Mouse (Mus musculus): ENCODE data around the gene Nemp1. TPM values are rescaled to one million over a fixed set of nuclear protein-coding genes. Genes with fewer than 3 reads are reported as not detected.

Nemp1 gene
- polyA plus RNA-seq, 1 experiment from 2014 or later: 5.6 TPM

DNA sequence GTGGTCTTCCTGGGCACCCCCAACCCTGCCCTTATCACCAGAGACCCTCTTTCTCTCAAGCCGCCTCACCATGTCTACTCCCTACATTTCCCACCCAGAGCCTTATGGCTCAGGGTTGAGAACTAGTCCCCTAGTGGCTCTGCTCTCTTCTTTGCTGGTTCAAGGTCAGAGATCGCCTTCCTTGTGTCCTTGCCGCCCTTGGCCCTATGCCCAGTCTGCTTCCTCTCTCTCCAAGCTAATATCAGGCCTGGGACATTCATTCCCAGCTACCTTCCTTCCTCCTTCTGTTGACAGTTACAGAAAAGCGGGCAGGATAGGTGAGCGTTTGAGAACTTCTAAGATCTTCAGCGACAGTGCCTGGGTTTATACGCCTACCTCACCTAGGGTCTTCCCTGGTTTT is 41.0 kb downstream of the Nemp1 start:
- Histone ChIP-seq H3K9me3 (ENCODE audit: low read length) (no peaks in the 10 kb centered on the region), H3K27me3 (ENCODE audit: insufficient read depth, low read length) (no peaks in the 10 kb centered on the region), H3K27ac (ENCODE audit: low read depth) (no peak overlapping the region), H3K36me3 (replicated peaks; ENCODE audit: insufficient read depth, low read length) (no peaks in the 10 kb centered on the region), H3K9ac (replicated peaks) (no peak overlapping the region), H3K4me3 (ENCODE audit: low read depth, low read length) (no peak overlapping the region), H3K4me2 (ENCODE audit: low read depth, low read length) (no peak overlapping the region), H3K4me1 (ENCODE audit: insufficient read depth) (no peaks in the 10 kb centered on the region)
- 61% methylated on average over 7 of the region's 7 CpGs for WGBS (ENCODE audit: insufficient replicate concordance)
- TF ChIP-seq CTCF (IDR thresholded peaks at IDR 0.05; ENCODE audit: low read depth) (0 out of 2 replicates have a peak, but pooled peaks have one; percentile 2), EP300 (IDR thresholded peaks at IDR 0.05; ENCODE audit: low read depth) (no peak)
- no peak for DNase-seq
- ATAC-seq: no peak

DNA sequence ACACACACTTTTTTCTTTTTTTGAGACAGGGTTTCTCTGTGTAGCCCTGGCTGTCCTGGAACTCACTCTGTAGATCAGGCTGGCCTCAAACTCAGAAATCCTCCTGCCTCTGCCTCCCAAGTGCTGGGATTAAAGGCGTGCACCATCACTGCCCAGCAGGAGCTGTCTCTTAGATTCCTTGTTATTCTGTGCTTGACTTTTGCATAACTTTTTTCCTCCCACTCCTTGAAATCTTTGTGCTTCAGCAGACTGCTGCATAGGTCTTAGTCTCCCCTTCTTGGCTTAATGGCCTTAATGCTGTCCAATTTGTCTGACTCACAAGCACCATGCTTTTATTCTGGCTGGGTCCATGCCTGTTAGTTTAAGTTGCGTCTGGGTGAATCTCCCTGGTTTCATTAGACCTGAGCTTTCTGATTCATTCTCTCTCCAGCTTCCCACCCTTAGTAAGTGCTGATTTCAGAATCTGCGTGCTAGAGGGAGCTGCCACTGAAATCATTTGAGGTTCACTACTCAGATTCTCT is 42.2 kb downstream of the Nemp1 start:
- Histone ChIP-seq H3K4me1 (ENCODE audit: insufficient read depth) (no peaks in the 10 kb centered on the region), H3K4me2 (ENCODE audit: low read depth, low read length) (no peak overlapping the region), H3K27ac (ENCODE audit: low read depth) (no peak overlapping the region), H3K9me3 (ENCODE audit: low read length) (no peaks in the 10 kb centered on the region), H3K9ac (replicated peaks) (no peak overlapping the region), H3K27me3 (ENCODE audit: insufficient read depth, low read length) (no peaks in the 10 kb centered on the region), H3K36me3 (replicated peaks; ENCODE audit: insufficient read depth, low read length) (no peaks in the 10 kb centered on the region), H3K4me3 (ENCODE audit: low read depth, low read length) (no peak overlapping the region)
- TF ChIP-seq EP300 (IDR thresholded peaks at IDR 0.05; ENCODE audit: low read depth): no peak
- TF ChIP-seq CTCF (IDR thresholded peaks at IDR 0.05; ENCODE audit: low read depth): no peak
- WGBS (ENCODE audit: insufficient replicate concordance): 74% methylated on average over 3 of the region's 3 CpGs
- DNase-seq: no peak
- ATAC-seq: no peak

DNA sequence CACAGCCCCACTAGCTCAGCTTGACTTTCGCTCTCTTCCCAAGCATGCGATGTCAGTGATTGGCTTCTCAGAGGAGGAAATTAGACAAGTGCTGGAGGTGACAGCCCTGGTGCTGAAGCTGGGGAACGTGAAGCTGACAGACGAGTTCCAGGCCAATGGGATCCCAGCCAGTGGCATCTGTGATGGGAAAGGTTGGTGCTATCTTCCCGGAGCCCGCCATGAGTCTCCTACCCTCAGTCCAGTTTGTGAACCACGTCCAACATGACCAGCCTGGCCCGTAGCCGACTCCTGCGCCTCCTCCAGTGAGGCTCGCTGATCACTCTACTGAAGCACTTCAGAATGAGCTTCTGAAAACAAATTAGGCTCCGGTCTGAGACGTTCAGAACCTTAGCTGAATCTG is 43.6 kb downstream of the Nemp1 start:
- no peak overlapping the region for H3K4me3 ChIP-seq (ENCODE audit: low read depth, low read length)
- H3K27ac ChIP-seq (ENCODE audit: low read depth): no peak overlapping the region
- WGBS (ENCODE audit: insufficient replicate concordance): 77% methylated on average over 13 of the region's 13 CpGs
- no peak for TF ChIP-seq EP300 (IDR thresholded peaks at IDR 0.05; ENCODE audit: low read depth)
- no peak for TF ChIP-seq CTCF (IDR thresholded peaks at IDR 0.05; ENCODE audit: low read depth)
- ATAC-seq (no peak), DNase-seq (no peak)
- H3K9me3 ChIP-seq (ENCODE audit: low read length): no peaks in the 10 kb centered on the region
- no peaks in the 10 kb centered on the region for H3K36me3 ChIP-seq (replicated peaks; ENCODE audit: insufficient read depth, low read length)
- no peaks in the 10 kb centered on the region for H3K4me1 ChIP-seq (ENCODE audit: insufficient read depth)
- H3K9ac ChIP-seq (replicated peaks): no peak overlapping the region
- no peak overlapping the region for H3K4me2 ChIP-seq (ENCODE audit: low read depth, low read length)
- H3K27me3 ChIP-seq (ENCODE audit: insufficient read depth, low read length): no peaks in the 10 kb centered on the region

DNA sequence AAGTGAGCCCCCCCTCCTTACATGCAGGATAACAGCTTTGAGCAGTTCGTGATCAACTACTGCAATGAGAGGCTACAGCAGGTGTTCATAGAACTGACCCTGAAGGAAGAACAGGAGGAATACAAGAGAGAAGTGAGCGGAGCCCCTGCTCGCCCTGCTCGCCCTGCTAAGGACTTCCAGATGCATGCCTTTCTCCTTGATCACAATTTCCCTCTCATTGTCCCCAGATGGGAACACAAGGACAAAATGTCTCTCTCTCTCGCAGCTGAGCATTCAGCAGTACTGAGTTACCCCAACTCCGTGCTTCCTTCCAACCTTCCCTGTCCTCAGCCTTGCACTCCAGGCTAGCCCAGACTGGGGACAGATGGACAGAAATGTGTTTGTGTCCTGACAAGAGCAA is 46.0 kb downstream of the Nemp1 start:
- DNase-seq: no peak
- WGBS (ENCODE audit: insufficient replicate concordance): 83% methylated on average over 6 of the region's 6 CpGs
- TF ChIP-seq EP300 (IDR thresholded peaks at IDR 0.05; ENCODE audit: low read depth) (no peak), CTCF (IDR thresholded peaks at IDR 0.05; ENCODE audit: low read depth) (no peak)
- no peaks in the 10 kb centered on the region for H3K9me3 ChIP-seq (ENCODE audit: low read length)
- H3K4me2 ChIP-seq (ENCODE audit: low read depth, low read length): no peak overlapping the region
- no peak overlapping the region for H3K4me3 ChIP-seq (ENCODE audit: low read depth, low read length)
- H3K27me3 ChIP-seq (ENCODE audit: insufficient read depth, low read length): no peaks in the 10 kb centered on the region
- no peak overlapping the region for H3K27ac ChIP-seq (ENCODE audit: low read depth)
- no peaks in the 10 kb centered on the region for H3K36me3 ChIP-seq (replicated peaks; ENCODE audit: insufficient read depth, low read length)
- no peak overlapping the region for H3K9ac ChIP-seq (replicated peaks)
- no peaks in the 10 kb centered on the region for H3K4me1 ChIP-seq (ENCODE audit: insufficient read depth)
- no peak for ATAC-seq

DNA sequence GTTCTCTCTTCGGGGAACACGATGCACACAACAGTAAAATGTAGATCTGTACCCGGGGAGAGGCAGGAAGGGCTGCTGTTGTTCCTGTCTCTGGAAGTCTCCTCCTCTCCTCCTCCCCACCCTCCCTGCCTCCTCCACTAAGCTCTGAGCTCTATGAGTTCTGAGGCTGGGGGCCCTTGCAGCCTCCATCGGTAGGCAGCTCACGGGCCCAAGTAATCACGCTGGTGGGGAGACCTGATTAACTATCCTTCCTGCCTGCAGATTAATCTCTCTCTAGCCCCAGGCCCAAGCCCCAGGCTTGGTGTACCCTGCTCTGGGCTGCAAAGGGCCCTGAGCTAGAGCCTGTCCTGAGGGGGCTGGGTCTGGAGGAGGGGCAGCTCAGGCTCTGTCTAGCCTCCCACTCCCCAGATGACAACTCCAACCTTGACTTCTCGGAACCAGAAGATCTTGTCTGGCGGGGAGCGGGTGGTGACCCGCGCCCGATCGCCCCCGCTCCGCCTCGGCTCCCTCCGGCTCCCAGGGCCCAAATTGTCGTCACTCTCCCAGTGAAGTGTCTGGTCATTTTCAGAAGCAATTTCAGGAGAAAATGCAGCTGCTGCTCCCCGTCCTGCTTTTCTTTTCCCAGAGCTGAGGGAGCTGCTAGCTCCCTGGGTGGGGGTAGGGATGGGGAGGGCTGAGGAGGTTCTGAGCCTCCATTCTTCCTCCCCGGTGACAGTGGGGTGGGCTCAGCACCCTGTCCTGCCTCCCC is 55.1 kb downstream of the Nemp1 start:
- H3K4me3 ChIP-seq (ENCODE audit: low read depth, low read length): no peak overlapping the region
- no peaks in the 10 kb centered on the region for H3K9me3 ChIP-seq (ENCODE audit: low read length)
- H3K9ac ChIP-seq (replicated peaks): no peak overlapping the region
- ATAC-seq (no peak), DNase-seq (no peak)
- no peak overlapping the region for H3K27ac ChIP-seq (ENCODE audit: low read depth)
- 31% methylated on average over 20 of the region's 20 CpGs for WGBS (ENCODE audit: insufficient replicate concordance)
- TF ChIP-seq CTCF (IDR thresholded peaks at IDR 0.05; ENCODE audit: low read depth) (no peak), EP300 (IDR thresholded peaks at IDR 0.05; ENCODE audit: low read depth) (no peak)
- no peak overlapping the region for H3K4me2 ChIP-seq (ENCODE audit: low read depth, low read length)
- peaks cover 28% of the 10 kb centered on the region for H3K27me3 ChIP-seq (ENCODE audit: insufficient read depth, low read length)
- H3K36me3 ChIP-seq (replicated peaks; ENCODE audit: insufficient read depth, low read length): no peaks in the 10 kb centered on the region
- H3K4me1 ChIP-seq (ENCODE audit: insufficient read depth): 0 out of 2 replicates have a peak, but pooled peaks cover 4% of the 10 kb centered on the region

DNA sequence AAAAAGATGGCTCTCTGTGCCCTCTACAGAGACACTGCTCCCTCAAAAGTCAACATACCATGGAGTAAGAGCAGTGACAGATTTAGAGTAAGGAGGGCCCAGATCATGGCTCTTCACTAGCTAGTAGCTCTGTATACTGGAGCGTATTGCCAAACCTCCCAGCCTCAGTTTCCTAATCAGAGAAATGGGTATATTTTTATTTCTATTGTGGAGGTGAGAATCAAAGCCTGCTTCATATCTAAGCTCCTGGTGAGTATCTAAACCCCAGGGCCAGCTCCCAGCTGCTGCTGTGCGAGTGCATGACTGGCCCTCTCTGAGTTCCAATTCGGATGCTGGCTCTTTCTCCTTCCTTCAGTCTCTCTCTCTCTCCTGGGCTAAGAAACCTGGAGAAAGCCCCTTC is 57.5 kb downstream of the Nemp1 start, which contains the start of gene Tac2:
Tac2 (plus strand) TSS at position 301 of the 400 bp plus-strand sequence.
- peaks cover 28% of the 10 kb centered on the region for H3K27me3 ChIP-seq (ENCODE audit: insufficient read depth, low read length)

More for the DNA sequence above, 57.5 kb downstream of the Nemp1 start, which contains the start of gene Tac2:
- H3K4me2 ChIP-seq (ENCODE audit: low read depth, low read length): no peak within 1 kb of the TSS
- no peak for TF ChIP-seq EP300 (IDR thresholded peaks at IDR 0.05; ENCODE audit: low read depth)
- TF ChIP-seq CTCF (IDR thresholded peaks at IDR 0.05; ENCODE audit: low read depth): no peak
- no peak within 1 kb of the TSS for H3K27ac ChIP-seq (ENCODE audit: low read depth)
- 71% methylated on average over 3 of the region's 3 CpGs for WGBS (ENCODE audit: insufficient replicate concordance)
- no peak within 1 kb of the TSS for H3K4me3 ChIP-seq (ENCODE audit: low read depth, low read length)
- H3K4me1 ChIP-seq (ENCODE audit: insufficient read depth): no peaks in the 10 kb centered on the region
- no peaks in the 10 kb centered on the region for H3K9me3 ChIP-seq (ENCODE audit: low read length)
- ATAC-seq (no peak), DNase-seq (no peak)
- no peak within 1 kb of the TSS for H3K9ac ChIP-seq (replicated peaks)
- H3K36me3 ChIP-seq (replicated peaks; ENCODE audit: insufficient read depth, low read length): no peaks in the 10 kb centered on the region

Measured in liver, postnatal 0 days (tissue).